Mouse (Mus musculus): ENCODE measurements around the gene Cdkal1. TPM values are rescaled to one million over a fixed set of nuclear protein-coding genes. Genes with fewer than 3 reads are reported as not detected.

The Cdkal1 gene
- polyA plus RNA-seq, 1 experiment, result 3.3 TPM

DNA sequence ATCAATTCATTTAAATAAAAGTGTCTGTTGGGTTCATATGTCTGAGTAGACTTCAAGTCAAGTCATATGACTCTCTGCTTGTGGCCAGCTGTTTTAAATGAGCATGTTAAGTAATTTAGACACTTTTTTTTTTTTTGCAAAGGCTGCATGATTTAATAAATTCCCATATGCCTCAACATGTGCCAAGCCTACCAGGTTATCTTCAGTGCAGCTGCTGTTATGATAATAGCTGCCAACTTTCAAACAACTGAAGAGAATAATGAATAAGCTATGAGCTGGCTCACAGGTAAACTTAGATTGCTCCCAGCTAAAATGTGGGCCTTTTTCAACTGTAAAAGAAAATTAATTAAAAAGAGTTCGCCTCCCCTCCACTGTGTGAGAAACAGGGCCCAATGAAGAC is 341.4 kb downstream of the Cdkal1 start:
- no peaks in the 10 kb centered on the region for H3K36me3 ChIP-seq (ENCODE audit: control insufficient read depth, insufficient read depth, low read length)
- peaks cover 3% of the 10 kb centered on the region; the same call in 1 of the 2 replicates for H3K4me1 ChIP-seq (replicated peaks; ENCODE audit: control insufficient read depth, insufficient read depth, low read length)
- WGBS, result 97% methylated on average over 1 of the region's 1 CpGs
- H3K27me3 ChIP-seq (ENCODE audit: control insufficient read depth, insufficient read depth, low read length), result no peaks in the 10 kb centered on the region
- TF ChIP-seq POLR2A (IDR thresholded peaks at IDR 0.05; ENCODE audit: control insufficient read depth, extremely low read depth, insufficient read depth, low read length, poor library complexity), result no peak
- TF ChIP-seq CTCF (IDR thresholded peaks at IDR 0.05; ENCODE audit: borderline replicate concordance, control insufficient read depth, extremely low read depth, insufficient read depth, low read length, poor library complexity), result no peak
- no peak for DNase-seq
- no peak overlapping the region for H3K27ac ChIP-seq (ENCODE audit: control insufficient read depth, insufficient read depth, low read length)
- H3K4me3 ChIP-seq (ENCODE audit: control insufficient read depth, insufficient read depth, low read length), result no peak overlapping the region

DNA sequence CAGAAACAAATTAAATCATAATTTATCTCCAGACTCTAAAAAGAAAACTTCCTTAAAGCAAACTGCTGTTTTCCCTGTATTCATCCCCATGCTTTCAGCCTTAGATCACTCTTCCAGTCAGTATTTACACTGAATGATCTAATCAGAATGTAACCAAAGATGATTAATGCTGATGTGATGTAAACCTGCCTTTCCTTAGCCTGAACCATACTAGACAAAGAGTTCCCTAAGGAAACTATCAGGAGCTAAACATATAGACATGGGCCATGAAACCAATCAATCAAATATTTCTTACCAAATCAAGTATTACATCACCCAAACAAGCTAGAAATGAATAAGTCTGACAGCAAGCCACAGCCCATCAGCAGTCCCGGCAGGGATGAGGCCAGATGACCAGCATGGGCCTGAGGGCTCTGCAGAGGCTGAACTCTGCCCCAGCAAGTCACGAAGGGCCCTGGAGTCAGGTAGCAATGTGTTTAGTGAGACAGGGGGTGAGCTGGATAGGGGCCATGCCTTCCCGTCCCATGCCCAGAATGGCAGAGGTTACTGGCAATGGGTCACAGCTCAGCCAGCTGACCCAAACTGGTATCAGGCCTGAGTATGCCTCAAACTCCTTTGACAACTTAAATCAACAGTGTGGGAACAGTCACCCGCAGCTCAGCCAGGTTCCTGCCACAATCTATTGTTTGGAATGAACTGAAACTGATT is 350.5 kb downstream of the Cdkal1 start:
- Histone ChIP-seq H3K27me3 (ENCODE audit: control insufficient read depth, insufficient read depth, low read length) (no peaks in the 10 kb centered on the region), H3K36me3 (ENCODE audit: control insufficient read depth, insufficient read depth, low read length) (no peaks in the 10 kb centered on the region), H3K4me1 (replicated peaks; ENCODE audit: control insufficient read depth, insufficient read depth, low read length) (no peaks in the 10 kb centered on the region; the same call in 1 of the 2 replicates), H3K4me3 (ENCODE audit: control insufficient read depth, insufficient read depth, low read length) (no peak overlapping the region), H3K27ac (ENCODE audit: control insufficient read depth, insufficient read depth, low read length) (no peak overlapping the region)
- TF ChIP-seq POLR2A (IDR thresholded peaks at IDR 0.05; ENCODE audit: control insufficient read depth, extremely low read depth, insufficient read depth, low read length, poor library complexity), result no peak
- TF ChIP-seq CTCF (IDR thresholded peaks at IDR 0.05; ENCODE audit: borderline replicate concordance, control insufficient read depth, extremely low read depth, insufficient read depth, low read length, poor library complexity), result no peak
- WGBS, result over 99% methylated on average over 4 of the region's 4 CpGs
- DNase-seq, result no peak

DNA sequence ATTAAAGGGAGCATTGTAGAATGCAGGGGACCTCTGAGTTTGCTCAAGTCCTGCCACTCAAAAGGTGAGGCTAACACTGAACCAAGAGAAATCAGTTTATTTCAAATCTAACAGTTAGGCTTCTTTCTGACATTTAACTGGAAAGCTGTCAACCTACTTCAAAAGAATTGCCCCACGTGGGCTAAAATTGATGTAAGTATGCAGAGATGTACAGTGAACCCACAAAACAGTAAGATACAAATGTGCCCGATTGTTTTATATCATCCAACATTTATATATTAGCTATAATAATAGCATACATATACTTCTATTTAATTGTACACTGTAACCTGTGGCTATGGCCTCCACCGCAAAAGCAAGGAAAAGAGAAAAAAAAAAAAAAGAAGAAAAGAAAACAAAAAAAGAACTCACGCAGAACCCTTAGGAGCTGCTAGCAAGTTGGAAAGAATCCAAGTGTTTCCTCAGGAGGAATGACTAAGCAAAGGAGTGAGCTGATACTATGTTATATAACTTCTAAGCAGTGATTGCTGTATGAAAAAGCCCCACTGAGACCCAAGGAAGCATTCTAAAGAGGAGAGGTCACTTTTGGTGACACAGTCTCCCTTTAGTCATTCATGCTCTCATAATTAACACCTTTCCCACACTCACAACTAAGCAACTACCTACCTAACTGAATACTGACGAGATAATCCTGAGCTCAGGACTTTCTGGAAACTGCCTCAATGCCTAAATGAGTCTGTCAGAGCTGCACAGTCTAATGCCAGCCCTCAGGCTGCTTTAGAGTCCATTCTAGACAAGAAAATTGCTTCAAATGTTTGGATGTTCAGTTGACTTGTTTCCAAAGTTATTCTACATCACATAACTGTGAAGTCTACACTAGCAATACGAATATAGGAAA is 352.1 kb downstream of the Cdkal1 start:
- 79% methylated on average over 6 of the region's 6 CpGs for WGBS
- H3K27ac ChIP-seq (ENCODE audit: control insufficient read depth, insufficient read depth, low read length), result no peak overlapping the region
- H3K4me1 ChIP-seq (replicated peaks; ENCODE audit: control insufficient read depth, insufficient read depth, low read length), result no peaks in the 10 kb centered on the region
- no peak for TF ChIP-seq CTCF (IDR thresholded peaks at IDR 0.05; ENCODE audit: borderline replicate concordance, control insufficient read depth, extremely low read depth, insufficient read depth, low read length, poor library complexity)
- TF ChIP-seq POLR2A (IDR thresholded peaks at IDR 0.05; ENCODE audit: control insufficient read depth, extremely low read depth, insufficient read depth, low read length, poor library complexity), result no peak
- H3K4me3 ChIP-seq (ENCODE audit: control insufficient read depth, insufficient read depth, low read length), result no peak overlapping the region
- H3K36me3 ChIP-seq (ENCODE audit: control insufficient read depth, insufficient read depth, low read length), result no peaks in the 10 kb centered on the region
- H3K27me3 ChIP-seq (ENCODE audit: control insufficient read depth, insufficient read depth, low read length), result no peaks in the 10 kb centered on the region
- DNase-seq, result no peak

DNA sequence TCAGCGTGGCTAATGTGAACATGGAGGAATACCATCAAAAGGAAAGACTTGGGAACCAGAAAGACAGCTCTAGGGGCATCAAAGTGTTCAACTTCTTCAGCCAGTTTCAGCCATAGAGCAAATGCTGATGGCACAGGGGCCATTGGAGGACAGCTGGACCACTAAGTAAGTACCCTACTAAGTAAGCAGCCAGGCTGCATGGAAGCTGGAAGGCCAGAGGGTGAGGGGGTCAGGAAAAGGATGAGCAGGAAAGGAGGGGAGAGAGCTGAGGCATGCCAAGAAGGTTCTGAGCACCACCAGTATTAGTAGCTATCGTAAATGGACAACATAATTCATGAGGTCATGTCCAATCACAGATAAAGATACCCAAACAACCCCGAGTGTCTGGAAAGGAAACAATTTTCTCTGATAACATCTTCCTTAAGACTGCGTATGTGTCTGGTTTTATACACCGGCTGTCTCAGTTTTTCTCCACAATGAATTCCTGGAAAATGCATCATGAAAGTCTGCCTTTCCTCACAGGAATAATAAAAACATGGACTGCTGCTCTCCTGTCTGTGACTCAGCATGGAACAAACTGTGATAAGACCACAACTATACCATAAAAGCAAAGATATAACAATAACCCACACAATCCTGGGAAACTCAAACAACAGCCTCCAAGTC is 352.9 kb downstream of the Cdkal1 start:
- WGBS, result 93% methylated on average over 5 of the region's 5 CpGs
- Histone ChIP-seq H3K27ac (ENCODE audit: control insufficient read depth, insufficient read depth, low read length) (no peak overlapping the region), H3K4me1 (replicated peaks; ENCODE audit: control insufficient read depth, insufficient read depth, low read length) (no peaks in the 10 kb centered on the region), H3K4me3 (ENCODE audit: control insufficient read depth, insufficient read depth, low read length) (no peak overlapping the region), H3K27me3 (ENCODE audit: control insufficient read depth, insufficient read depth, low read length) (no peaks in the 10 kb centered on the region), H3K36me3 (ENCODE audit: control insufficient read depth, insufficient read depth, low read length) (no peaks in the 10 kb centered on the region)
- TF ChIP-seq CTCF (IDR thresholded peaks at IDR 0.05; ENCODE audit: borderline replicate concordance, control insufficient read depth, extremely low read depth, insufficient read depth, low read length, poor library complexity), result no peak
- TF ChIP-seq POLR2A (IDR thresholded peaks at IDR 0.05; ENCODE audit: control insufficient read depth, extremely low read depth, insufficient read depth, low read length, poor library complexity), result no peak
- DNase-seq, result no peak

DNA sequence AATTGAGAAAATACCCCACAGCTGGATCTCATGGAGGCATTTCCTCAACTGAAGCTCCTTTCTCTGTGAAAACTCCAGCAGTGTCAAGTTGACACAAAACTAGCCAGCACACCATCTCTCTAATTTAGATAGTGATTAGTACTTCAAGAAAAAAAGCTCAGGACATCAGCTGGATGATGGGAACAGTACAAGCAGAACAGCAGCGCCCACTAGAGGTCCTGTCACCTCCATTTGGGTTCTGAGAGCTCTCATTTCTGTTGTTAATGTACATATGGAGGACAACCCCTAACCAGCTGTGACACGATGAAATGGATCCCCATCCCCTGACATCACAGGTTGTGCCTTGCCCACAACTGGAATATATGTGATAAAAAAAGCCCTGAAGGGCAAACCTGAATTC is 354.3 kb downstream of the Cdkal1 start:
- WGBS, result 89% methylated on average over 2 of the region's 2 CpGs
- Histone ChIP-seq H3K4me3 (ENCODE audit: control insufficient read depth, insufficient read depth, low read length) (no peak overlapping the region), H3K36me3 (ENCODE audit: control insufficient read depth, insufficient read depth, low read length) (no peaks in the 10 kb centered on the region), H3K27me3 (ENCODE audit: control insufficient read depth, insufficient read depth, low read length) (no peaks in the 10 kb centered on the region), H3K4me1 (replicated peaks; ENCODE audit: control insufficient read depth, insufficient read depth, low read length) (no peaks in the 10 kb centered on the region), H3K27ac (ENCODE audit: control insufficient read depth, insufficient read depth, low read length) (no peak overlapping the region)
- no peak for DNase-seq
- no peak for TF ChIP-seq POLR2A (IDR thresholded peaks at IDR 0.05; ENCODE audit: control insufficient read depth, extremely low read depth, insufficient read depth, low read length, poor library complexity)
- TF ChIP-seq CTCF (IDR thresholded peaks at IDR 0.05; ENCODE audit: borderline replicate concordance, control insufficient read depth, extremely low read depth, insufficient read depth, low read length, poor library complexity), result no peak

DNA sequence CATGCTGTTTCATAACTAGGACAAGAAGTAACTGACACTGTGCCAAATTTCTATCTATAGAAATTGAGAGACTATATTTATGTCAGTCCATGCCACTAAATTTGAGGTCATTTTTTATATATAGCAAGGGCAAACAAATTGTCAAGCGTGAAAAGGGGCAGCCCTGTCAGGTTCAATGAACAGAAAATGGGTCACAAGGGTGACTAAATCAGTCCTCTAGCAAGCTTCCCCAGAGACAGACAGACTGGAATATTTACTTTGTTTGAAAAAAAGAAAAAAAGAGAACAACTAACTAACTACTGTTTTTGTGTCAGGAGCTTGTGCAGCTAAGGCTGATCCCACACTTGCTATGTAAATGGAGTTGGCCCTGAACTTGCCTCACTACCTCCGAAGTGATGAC is 355.7 kb downstream of the Cdkal1 start:
- H3K4me1 ChIP-seq (replicated peaks; ENCODE audit: control insufficient read depth, insufficient read depth, low read length), result no peaks in the 10 kb centered on the region
- TF ChIP-seq CTCF (IDR thresholded peaks at IDR 0.05; ENCODE audit: borderline replicate concordance, control insufficient read depth, extremely low read depth, insufficient read depth, low read length, poor library complexity), result no peak
- no peak for TF ChIP-seq POLR2A (IDR thresholded peaks at IDR 0.05; ENCODE audit: control insufficient read depth, extremely low read depth, insufficient read depth, low read length, poor library complexity)
- H3K27ac ChIP-seq (ENCODE audit: control insufficient read depth, insufficient read depth, low read length), result no peak overlapping the region
- no peak overlapping the region for H3K4me3 ChIP-seq (ENCODE audit: control insufficient read depth, insufficient read depth, low read length)
- H3K27me3 ChIP-seq (ENCODE audit: control insufficient read depth, insufficient read depth, low read length), result no peaks in the 10 kb centered on the region
- H3K36me3 ChIP-seq (ENCODE audit: control insufficient read depth, insufficient read depth, low read length), result no peaks in the 10 kb centered on the region
- DNase-seq, result no peak
- 98% methylated on average over 2 of the region's 2 CpGs for WGBS

Data from thymus, adult 2 months (tissue).